Mouse (Mus musculus) urinary bladder, postnatal 14 days (tissue): ENCODE results near the gene Pkdcc.
A peak's percentile ranks its signal among the peaks of the same experiment; 100 is the strongest.

ENCODE experiments used
- DNase-seq: peaks from one replicate; pipeline ENCODE4 v3.0.0; 2021; ENCODE audit warnings: low spot score

Gene Pkdcc

GRCm38 (mm10) chr17:83212422-83212821, 2.7 kb upstream of the Pkdcc start:
- no peak for DNase-seq

DNA sequence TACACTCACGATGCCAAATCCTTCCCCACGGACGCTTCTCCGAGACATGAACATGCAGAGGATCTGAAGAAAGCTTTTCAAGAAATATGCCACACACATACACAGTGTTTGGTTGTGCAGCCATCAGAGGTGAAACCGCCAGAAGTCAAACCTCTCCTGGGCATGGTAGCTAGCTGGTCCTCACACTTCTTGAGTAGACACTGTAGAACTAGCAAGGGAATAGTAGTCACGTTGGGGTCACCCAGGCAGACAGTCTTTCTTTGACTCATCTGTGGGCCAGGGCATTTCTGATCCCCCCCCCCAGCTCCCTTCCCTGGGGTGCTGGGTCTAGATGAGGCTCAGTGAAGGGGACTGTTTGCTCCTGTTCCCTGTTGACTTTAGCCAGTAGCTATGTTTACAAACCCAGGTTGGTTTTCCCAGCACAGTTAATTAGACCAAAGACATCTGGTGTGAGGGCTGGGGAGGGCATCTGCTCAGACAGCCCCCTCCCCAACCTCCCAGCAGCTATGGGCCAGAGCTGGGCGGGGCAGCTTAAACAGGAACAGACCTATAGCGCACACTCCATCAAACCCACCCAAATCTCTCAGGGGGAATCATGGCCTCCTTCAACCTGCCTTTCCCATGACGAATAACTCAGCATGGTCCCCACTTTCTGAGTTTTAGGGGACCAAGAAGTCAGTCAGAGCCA, 1.7 kb upstream of the Pkdcc start:
- no peak for DNase-seq

DNA sequence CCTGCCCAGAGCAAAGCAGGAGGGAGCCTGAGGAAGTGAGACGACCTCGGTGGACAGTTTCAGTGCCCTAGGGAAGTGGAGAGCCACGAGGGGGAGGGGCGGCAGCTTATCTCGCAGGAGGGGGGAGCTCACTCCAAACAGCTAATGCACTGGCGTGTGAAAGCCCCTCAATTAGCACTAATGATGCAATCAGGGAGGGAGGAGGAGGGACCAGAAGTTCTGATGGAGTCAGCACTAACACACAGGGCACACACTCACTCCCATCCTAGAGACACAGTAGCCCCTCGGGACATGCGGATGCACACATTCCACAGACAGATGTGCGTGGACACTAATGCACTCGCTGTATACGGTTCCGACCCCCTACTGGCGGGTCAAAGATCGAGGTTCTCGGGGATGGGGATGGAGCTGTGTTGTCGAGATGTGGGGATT, 915 bp upstream of the Pkdcc start:
- DNase-seq, result peak; percentile 48

DNA sequence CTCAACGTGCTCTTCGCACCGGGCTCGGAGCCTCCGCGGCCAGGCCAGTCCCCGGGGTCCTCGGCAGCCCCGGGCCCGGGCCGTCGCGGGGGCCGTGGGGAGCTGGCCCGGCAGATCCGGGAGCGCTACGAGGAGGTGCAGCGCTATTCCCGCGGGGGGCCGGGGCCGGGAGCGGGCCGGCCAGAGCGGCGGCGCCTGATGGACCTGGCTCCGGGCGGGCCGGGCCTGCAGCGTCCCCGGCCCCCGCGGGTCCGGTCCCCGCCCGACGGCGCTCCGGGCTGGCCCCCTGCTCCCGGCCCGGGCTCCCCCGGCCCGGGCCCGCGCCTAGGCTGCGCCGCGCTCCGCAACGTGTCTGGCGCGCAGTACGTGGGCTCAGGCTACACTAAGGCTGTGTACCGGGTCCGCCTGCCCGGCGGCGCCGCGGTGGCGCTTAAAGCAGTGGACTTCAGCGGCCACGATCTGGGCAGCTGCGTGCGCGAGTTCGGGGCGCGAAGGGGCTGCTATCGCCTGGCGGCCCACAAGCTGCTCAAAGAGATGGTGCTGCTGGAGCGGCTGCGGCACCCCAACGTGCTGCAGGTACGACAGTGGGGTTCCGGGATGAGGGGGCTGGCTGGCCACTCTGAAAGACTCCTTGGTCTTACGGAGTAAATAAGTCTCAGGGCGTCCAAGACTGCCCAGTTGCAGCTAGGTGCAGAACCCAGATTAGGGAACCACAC, 595 bp downstream of the Pkdcc start:
- no peak for DNase-seq

- no peak for DNase-seq
These were observed 1.3 kb downstream of the Pkdcc start for GRCm38 (mm10) chr17:83216251-83216919.

DNA sequence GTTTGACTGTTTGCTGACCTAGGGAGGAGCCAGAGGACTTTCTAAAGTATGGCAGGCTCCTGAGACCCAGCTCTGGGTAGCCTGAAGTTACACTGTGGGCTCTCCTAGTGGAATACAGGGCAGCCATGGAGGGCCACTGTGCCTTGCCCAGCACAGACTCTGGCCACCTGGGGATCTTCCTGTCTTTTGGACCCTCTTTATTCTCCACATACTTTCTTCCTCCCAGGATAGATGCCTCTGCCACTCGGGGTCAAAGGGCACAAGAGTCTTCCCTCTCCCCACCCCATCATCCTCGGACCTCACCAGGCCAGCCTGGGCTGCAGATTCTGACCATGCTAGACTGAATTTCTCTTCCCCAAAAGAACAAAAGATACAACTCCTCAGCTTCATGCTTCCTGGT, 3.1 kb downstream of the Pkdcc start:
- no peak for DNase-seq

DNA sequence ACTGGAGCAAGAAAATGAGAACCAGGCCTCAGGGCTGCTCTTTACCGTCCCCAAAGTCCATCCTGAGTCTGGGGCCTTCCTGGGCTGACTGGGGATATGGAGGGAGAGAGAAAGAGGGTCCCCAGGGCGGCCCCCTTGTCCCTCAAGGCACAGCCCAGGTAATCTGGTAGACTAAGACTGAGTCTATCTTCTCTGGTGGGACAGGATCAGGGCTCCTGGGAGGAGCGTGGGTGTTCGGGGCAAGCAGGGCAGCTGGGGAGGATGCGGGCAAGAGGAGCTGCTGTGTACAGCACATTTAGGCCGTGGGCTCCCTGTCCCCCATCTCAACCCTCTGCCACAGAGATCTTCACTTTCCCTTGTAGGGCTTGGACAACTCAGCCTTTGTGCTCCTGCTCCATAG, 3.6 kb downstream of the Pkdcc start:
- no peak for DNase-seq

DNA sequence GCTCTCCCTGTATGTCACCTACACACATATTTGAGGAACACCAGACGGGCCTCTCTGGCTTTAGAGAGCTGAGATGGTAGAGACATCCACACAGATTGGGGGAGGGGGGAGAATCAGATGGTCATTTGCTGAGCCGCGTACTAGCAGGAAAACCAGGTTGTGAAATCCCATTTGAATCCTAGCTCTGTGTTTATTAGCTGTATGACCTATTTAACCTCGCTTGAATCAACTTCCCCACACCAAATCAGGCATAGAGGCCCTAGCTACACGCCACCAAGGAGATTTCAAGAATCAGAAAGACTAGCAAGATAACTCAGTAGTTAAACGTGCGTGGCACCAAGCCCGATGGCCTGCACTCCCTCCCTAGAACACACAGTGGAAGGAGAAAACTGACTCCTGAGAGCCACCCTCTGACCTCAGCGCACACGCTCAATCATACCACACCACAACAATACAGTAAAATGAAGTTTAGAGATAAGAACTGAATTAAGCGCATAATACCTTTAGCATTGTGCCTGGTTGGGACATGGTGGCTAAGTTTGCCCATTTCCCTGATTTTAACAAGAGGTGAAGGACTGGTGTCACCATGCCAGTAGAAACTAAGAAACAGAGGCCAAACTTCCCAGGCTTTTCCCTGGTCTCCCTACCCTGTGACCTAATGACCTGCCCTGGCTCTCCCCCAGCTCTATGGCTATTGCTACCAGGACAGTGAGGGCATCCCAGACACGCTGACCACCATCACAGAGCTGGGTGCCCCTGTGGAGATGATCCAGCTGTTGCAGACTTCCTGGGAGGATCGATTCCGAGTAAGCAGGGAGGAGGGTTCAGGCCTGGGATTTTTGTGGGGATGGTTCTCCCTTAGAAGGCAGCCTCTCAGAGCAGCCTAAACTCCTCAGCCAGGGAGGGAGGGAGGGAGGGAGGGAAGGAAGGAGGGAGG, 4.5 kb downstream of the Pkdcc start:
- DNase-seq, result peak; percentile 41

DNA sequence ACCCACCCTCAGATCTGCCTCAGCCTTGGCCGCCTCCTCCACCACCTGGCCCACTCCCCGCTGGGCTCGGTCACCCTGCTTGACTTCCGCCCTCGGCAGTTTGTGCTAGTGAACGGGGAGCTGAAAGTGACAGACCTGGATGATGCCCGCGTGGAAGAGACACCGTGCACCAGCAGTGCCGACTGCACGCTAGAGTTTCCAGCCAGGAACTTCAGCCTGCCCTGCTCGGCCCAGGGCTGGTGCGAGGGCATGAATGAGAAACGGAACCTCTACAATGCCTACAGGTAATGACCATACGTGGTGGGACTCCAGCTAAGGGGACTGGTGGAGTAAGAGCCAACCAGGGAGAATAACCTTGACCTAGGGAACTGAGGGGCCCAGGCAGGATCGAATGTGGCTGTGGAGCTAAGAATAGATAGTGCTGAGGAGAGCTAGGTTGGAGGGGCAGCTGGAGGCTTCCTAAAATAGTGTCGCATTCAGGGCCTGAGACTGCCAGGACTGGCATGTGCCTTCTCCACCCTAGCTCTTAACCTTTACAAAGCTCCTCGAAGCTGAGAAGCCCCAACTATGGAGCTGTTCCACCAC, 6.0 kb downstream of the Pkdcc start:
- no peak for DNase-seq

DNA sequence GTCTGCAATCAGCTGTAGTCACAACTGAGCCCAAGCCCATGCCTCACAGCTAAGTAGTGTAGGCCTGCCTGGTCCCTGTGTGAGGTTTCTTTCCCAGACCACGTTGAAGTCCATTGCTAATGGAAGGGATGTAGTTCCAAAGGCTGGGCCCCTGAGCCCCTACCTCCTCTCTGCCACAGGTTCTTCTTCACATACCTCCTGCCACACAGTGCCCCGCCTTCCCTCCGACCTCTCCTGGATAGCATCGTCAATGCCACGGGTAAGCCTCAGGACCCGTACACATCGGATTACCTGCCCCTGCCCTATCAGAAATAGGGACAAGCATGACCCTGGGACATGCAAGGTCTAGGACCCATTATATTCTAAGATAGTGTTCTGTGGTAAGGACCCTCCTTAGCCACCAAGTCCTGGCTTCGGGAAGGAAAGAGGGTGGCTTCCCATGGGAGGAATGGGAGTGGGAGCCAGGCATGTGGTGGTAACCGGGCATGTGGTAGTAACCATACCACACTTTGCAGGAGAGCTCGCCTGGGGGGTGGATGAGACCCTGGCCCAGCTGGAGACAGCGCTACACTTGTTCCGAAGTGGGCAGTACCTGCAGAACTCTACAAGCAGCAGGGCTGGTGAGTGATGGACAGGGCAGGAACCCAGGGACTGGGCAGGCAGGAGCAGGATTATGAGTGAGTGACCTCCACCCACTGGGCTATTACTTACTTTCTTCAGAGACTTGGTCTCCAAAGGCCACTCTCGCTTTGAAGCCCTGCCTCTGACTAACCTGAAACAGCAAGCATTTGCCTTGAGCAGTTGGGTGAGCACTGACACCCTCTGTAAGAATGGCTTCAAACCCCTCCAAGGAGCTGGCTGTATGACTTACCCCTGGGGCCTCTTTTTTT, 6.8 kb downstream of the Pkdcc start:
- no peak for DNase-seq

- no peak for DNase-seq
These were observed 7.6 kb downstream of the Pkdcc start for GRCm38 (mm10) chr17:83222705-83223104.

DNA sequence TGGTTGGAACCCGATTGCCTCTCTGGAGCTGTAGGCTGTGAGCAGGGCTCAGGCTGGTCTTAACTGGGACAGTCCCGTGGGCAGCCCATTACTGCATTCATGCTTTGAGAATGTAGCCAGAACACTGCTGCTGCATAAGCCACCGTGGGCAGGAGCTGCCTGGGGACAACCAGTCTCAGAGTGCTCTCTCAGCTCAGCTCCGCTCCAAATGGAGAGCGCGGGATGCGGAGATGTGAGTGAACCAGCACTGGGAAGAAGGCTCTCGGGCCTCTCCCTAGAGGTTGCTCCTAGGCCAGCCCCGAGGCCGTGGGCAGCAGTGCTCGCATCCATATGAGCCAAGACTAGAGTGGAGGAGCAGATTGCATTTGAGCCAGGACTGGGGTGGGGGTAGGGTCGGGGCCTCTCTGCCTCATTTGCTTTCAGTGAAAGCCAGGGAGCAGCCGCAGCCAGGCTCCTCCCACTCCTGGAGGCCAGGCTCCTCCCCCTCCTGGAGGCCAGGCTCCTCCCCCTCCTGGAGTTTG, 9.4 kb downstream of the Pkdcc start:
- no peak for DNase-seq

- no peak for DNase-seq
These were observed 11.4 kb downstream of the Pkdcc start for GRCm38 (mm10) chr17:83226395-83226986.

- no peak for DNase-seq
These were observed 16.3 kb downstream of the Pkdcc start for GRCm38 (mm10) chr17:83231357-83231756.

DNA sequence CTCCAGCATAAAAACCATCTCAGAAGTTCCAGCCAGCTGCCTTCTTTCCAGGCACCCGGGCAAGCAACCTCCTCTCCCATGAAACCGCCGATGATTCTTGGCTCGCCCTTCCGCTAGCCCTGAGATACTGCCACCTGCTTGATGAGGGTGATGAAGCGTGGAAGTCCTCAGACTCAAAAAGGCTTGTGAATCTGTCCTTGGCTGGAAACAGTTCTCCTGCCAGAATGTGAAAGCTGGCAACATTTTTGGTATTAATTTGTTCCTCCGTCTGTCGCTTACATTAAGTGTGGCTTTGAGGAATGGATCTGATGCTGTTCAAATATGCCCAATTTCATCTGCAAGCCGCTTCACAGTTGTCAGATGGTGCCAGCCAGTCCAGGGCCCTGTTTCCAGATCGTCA, 20.1 kb downstream of the Pkdcc start:
- no peak for DNase-seq

DNA sequence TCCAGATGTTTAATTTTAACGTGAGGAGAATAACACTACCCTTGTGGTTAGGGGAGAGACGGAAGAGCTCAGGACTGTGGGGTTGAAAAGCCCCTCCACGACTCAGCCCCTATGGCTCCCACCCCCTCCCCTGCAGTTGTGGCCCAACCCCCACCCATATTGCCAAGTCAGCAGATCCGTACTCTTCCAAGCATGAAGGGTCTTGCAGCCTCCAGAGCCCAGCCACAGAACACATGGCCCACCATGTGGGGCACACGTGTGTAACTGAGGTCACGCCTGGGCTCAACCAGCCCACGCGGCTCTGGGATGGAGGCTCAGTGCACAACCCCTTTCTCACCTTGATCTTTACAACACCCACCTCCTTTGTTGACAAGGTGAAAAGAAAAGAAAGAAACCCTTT, 21.1 kb downstream of the Pkdcc start:
- no peak for DNase-seq

DNA sequence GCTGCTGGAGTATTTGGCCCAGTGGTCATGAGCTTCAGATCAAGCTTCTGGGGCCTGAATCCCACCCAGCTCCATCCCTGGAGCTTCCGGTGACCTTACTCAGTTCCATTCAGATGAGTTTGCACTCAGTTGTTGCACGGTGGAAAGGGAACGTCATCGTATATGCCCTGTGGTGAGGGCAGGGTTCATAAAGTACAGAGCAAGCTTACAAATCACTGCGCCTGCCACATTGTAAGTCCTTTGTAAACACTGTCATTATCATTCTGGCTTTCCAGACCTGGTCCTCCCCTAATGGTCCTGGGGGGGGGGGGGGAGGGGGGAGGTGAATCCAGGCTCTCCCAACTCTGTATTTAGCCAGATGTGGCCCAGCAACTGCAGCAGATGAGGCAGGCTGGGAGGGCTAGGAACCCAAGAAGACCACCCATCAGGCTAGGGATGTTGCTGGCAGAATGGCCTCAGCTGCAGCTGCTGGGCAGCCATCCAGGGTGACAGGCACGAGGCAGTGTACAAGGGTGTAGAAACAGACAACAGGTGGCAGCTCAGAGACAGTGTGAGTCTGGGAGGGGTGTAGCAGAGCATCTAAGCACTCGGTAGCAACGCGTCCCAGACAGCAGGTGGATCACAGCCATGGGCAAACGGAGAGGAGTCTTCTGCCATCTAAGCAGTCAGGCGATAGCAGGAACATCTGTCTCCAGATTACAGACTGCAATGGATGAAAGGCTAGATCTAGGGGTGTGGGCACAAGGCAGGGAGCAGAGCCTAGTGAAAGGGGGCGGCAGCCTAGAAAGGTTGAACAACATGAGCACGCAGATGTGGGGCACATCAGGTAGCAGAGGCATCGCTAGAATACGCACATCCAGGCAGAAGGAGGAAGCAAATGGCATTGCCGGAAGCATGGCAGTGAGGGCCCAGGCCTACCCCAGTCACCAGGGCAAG, 23.3 kb downstream of the Pkdcc start:
- no peak for DNase-seq

GRCm38 (mm10) chr17:83244502-83244901, 29.4 kb downstream of the Pkdcc start:
- no peak for DNase-seq

DNA sequence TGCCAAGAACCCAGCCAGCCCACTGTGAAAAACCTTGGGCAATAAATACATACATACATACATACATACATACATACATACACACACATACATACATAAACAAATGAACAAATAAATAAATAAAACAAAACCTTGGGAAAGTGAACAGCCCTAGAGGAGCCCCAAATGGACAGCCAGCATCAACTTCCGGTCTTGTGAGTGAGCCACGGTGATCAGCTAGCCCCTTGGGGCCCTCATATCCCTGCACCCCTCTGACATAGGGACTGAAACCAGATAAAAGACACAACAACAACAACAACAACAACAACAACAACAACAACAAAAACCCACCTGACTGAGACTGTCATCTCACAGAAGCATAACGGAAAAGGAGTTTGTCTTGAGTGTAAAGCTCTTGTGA, 30.4 kb downstream of the Pkdcc start:
- no peak for DNase-seq
